Mouse (Mus musculus): ENCODE results near the gene Suox. TPM values are rescaled to one million over a fixed set of nuclear protein-coding genes. Genes with fewer than 3 reads are reported as not detected.
A peak's percentile ranks its signal among the peaks of the same experiment; 100 is the strongest.
"Not testable (repeated sequence)": the region's sequence is repeated elsewhere in the genome, so short reads cannot be mapped to it uniquely, and the experiment has no call there.

Suox gene
- 10 to 100 TPM; 22.3 to 28.2 TPM for total RNA-seq (2021)
- long read RNA-seq, experiment 1, transcript Suox-201 (4 exons, 2,497 nt): major isoform, 12 of 16 reads
- long read RNA-seq, experiment 1, partial matches to known transcripts: 4 of 16 reads
- long read RNA-seq, experiment 1, other reads (novel, unspliced or antisense): 0 of 16 reads
- long read RNA-seq, experiment 2, transcript Suox-201 (4 exons, 2,497 nt): major isoform, 6 of 12 reads
- long read RNA-seq, experiment 2, partial matches to known transcripts: 4 of 12 reads
- long read RNA-seq, experiment 2, other reads (novel, unspliced or antisense): 2 of 12 reads

DNA sequence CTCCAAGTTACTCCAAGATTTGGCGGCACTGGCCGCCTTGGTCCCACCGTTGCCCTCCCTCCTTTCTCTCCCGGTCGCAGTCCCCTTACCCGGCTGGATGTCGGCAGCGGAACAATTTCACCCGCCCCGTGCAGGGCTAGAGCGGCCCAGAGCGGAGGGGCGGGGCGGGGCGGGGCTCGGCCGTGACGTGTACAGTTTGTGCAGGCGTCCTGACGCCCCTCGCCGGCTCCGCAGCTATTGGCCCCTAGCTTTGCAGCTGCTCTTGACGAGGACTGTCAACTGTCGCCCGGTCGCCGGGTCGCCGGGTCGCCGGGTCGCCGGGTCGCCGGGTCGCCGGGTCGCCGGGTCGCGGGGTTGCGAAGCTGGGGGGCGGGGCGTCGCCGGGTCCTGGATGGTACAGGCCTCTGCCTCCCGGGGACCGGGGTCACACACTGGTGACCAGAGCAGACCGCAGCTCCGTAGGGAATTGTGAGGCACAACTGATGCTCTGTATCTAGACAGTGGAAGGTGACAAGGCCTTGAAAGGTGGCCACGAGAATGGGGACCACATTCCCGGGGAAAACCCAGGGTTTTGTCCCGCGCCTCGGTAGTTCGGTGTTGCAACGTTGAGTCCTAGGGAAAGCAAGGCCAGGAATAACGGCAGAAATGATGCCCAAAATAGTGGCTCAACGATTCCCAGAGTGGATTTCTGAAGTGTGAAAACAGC, at the start of gene Suox:
Gene Suox, minus strand, starts transcription at position 311 of the 706 bp plus-strand sequence.
- DNase-seq: peak; percentile 89 to 91

GRCm38 (mm10) chr10:128715559-128716537, 42.0 kb upstream of the Suox start:
- DNase-seq: no peak

DNA sequence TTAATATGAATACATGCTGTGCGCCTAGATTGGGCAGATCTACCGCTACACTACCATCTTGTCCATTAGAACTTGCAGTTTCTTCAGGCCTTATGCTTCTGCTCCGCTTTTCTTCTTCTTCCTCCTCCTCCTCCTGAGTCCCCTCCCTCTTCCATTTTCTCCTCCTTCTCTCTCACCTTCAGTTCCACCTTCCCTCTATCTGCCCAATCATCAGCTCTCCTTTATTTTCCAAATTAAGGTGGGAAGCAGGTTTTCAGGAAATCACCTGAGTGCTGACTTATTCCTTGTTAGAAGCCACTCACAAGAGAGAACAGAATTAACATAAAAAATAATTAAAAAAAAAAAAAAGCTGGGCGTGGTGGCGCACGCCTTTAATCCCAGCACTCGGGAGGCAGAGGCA, 37.4 kb upstream of the Suox start:
- not testable (repeated sequence) for DNase-seq

DNA sequence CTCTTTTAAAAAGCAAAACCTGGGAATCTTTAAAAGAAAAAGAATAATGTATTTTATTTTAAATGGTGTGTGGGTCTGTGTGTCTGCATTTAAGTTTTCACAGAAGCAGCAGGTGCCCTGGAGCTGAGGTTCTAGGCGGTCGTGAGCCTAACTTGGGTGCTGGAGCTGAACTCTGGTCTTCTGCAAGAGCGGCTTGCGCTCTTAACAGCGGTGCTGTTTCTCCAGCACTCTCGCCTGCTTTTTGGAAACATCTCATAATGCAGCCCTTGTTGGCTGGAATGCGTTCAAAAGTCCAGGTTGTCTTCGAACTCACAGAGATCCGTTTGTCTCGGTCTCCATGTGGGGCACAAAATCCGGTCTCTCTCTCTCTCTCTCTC, 31.4 kb upstream of the Suox start:
- DNase-seq: no peak

DNA sequence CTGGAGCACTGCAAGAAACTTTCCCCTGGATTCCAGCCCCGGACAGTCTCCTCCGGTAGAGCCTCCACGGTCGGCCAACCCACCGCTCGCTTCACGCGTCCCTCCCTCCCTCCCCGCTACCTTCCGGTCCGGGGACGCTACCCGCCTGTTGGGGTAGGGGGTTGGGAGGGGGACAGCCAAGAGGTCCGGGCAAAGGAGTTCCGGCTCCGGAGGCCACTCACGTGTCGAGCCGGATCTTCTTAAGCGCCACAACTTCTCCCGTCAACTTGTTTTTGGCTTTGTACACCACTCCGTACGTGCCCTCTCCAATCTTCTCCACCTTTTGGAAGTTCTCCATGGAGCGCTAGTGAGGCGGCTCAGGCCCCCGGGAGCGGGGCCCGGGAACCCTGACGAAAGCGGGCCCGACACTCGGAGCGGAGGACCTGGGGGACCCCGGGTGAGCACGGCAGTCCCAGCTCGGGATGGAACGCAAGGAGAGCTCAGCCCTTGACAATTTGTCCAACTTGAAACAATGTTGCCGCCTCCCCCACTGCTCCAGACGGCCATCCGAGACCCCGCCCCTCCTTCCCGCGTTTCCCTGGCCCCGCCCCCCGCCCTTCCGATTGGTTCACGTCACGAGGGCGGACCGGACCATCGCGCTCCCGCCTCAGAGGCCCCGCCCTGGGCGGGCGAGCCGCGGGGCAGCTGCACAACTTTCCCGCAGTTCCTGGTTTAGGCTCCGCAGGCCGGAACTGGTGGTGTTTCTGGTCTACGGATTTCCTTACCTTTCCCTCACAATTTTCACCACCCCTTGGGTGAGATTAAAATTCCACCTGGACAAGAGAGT, 30.8 kb upstream of the Suox start, which contains the start of gene Cdk2:
Gene Cdk2, minus strand, starts transcription at position 541 of the 826 bp plus-strand sequence.
- peak; percentile 94 to 96 for DNase-seq

DNA sequence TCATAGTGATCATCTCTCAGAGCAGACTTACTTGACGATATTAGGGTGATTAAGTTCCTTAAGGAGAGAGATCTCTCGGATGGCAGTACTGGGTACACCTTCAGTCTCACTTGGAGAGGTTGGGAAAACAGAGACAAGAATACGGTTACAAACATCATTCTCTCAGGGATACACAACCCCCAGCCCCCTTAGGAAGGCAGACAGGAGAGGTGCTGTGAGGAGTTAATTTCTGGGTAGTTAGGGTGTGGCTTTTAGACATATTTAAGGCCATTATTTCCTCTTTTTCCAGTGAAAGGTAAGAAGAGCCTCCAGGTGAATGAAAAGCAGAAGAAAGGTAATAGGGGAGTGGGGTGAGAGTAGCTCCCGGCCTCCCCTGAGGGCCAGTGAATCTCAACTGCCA, 30.0 kb upstream of the Suox start, which contains the start of gene Pmel:
Gene Pmel, plus strand, starts transcription at position 301 of the 400 bp plus-strand sequence.
- DNase-seq: no peak

DNA sequence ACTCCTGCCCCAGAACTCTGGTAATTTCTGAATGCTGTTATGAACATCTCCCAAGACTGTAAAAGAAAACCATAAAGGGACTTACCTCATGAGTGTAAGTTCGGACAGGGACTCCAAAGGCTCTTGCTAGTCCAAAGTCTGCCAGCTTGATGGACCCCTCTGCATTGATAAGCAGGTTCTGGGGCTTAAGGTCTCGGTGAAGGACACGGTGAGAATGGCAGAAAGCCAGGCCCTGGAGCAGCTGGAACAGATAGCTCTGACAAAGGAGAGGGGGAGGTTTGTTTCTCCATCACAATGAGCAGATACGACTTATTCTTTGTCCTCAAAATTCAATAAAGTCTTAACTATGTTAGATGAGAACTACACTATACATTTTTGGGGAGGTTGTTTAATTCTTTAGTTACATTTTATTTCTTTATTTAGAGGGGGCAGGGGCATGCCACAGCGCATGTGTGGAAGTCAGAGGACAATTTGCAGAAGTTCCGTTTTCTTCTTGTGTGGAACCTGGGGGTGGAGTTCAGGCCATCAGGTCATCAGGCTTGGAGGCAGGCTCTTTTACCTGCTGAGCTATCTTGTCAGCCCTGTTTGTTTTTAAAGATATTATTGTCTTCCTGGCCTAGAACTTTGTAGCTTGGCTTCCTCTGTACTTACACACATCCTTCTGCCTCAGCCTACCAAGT, 28.6 kb upstream of the Suox start:
- DNase-seq: no peak

DNA sequence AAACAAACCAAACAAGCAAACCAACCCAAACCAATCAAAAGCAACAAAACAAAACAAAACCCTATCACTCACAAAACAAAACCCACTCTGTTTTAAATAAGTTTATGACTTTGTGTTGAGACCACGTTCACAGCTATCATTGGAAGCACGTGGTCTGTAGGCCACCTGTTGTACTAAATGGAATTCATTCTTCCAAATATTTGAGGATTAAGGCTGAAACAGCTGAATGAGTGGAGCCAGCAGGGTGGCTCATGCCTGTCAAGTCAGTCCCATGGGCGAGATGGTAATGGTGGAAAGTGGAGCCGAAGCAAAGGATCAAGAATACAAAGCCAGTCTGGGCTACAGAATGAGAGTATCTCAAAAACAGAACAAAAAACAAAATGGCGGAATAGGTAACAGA, 26.8 kb upstream of the Suox start:
- DNase-seq: no peak

GRCm38 (mm10) chr10:128699611-128700010, 25.7 kb upstream of the Suox start:
- no peak for DNase-seq

GRCm38 (mm10) chr10:128699006-128699405, 25.1 kb upstream of the Suox start:
- DNase-seq: no peak

DNA sequence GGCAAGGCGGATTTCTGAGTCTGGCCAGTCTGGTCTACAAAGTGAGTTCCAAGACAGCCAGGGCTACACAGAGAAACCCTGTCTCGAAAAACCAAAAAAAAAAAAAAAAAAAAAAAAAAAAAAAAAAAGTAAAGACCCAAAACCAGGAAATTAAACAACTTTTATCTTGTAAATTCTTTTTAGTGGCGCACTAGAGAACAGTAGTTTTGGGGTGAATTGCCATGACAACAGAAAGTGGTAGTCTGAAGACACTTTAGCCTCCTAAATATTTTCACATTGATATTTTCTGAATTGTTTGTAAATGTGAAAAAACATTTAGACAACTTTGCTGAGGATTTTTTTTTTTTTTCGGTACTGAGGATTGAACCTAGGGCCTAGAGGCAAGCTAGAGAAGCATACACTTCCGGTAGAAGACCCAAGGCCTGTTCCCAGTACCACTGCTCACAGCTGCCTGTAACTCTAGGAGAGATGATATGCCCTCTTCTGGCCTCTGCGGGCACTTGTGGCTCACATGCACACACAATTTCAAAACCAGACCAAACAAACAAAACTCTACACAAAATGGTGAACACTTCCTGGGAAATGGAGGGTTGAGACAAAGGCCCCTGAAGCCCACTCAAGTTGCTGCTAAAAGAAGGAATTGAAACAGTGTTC, 23.3 kb upstream of the Suox start:
- DNase-seq: no peak

DNA sequence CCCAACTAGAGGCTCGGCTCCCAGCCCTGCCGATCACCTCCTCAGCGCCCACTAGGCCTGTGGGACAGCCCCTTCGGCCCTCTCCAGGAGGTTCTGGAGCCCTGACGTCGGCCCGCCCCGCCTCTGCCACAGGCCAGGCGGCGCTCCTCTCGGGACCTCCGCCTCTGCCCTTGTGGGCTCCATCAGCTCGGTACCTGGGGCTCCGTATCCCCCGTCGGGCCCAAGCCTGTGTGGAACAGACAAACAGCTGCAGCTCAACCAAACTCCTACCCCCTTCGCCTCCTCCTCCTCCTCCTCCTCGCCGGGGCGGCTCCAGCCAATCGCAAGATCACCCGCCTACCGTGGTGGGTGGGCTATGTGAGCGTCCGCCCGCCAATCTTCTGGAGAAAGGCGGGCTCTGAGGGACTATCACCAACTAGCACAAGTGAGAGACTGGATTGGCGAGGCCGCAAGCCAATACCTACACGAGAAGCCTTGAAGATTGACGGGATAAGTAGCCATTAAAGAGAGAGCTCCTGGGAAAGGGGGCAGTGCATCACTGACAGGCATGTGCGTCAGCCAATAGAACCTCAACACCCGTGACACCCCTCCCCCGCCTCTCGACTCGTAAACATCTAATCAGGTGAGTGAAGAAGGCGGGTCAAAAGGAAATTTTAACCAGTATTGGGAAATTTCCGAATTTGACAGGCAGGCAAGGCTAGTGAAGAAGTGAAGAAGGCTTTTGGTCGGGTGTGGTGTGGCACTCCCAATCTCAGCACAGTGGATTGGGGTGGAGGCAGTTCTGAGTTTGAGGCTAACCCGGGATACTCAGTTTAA, 22.3 kb upstream of the Suox start, which contains the start of gene Rab5b:
Gene Rab5b, minus strand, starts transcription at position 273 of the 816 bp plus-strand sequence.
- DNase-seq: peak; percentile 100

DNA sequence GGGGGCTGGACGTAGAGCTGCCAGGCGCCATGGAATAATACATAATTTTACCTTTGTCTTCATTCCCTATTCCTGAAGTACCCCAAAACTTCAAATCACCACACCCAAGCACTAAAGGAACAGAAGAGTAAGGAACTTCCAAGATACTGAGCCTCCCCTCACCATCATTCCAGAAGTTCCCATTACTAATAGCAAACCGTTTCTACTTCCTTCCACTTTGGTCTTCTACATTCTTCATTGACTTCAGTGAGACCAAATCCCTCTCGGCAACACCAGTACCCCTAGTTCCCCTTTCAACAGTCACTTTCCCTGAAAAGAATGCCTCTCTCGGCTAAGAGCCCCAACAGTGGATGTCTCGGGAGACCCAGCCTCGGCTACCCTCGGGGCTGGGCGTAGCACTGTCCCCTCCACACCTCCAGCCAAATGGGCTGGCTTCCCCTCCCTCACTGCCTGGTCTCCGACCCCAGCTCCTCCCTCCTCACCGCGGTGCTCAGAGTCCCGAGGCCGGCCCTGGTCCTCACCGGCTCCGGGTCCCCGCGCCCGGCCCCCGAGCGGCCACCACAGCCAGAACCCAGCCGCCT, 21.6 kb upstream of the Suox start:
- no peak for DNase-seq

DNA sequence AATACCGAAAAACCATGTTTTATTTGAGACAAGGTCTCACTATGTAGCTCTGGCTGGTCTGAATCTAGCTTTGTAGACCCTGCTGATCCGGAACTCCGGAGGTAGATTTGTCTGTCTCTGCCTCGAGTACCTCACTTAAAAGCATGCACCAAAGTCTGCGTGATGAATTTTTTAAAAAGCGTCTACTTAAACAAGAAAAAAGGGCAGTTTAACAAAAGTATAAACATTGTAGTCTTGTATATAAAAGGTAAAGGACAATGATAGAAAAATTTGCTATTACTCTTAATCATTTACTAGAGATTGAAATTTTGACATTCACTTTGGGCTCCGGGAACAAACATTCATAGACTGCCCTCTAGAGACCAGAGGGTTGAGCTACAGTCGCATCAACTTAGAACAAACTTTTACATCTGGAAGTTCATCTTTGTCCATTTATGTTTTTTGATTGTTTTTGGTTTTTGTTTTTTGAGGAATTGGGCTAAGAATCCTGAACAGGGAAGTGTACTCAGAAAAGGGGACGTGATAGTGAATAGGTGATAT, 666 bp upstream of the Suox start:
- peak; percentile 42 to 53 for DNase-seq

- no peak for DNase-seq
These were observed 2.7 kb downstream of the Suox start for GRCm38 (mm10) chr10:128671148-128671547.

DNA sequence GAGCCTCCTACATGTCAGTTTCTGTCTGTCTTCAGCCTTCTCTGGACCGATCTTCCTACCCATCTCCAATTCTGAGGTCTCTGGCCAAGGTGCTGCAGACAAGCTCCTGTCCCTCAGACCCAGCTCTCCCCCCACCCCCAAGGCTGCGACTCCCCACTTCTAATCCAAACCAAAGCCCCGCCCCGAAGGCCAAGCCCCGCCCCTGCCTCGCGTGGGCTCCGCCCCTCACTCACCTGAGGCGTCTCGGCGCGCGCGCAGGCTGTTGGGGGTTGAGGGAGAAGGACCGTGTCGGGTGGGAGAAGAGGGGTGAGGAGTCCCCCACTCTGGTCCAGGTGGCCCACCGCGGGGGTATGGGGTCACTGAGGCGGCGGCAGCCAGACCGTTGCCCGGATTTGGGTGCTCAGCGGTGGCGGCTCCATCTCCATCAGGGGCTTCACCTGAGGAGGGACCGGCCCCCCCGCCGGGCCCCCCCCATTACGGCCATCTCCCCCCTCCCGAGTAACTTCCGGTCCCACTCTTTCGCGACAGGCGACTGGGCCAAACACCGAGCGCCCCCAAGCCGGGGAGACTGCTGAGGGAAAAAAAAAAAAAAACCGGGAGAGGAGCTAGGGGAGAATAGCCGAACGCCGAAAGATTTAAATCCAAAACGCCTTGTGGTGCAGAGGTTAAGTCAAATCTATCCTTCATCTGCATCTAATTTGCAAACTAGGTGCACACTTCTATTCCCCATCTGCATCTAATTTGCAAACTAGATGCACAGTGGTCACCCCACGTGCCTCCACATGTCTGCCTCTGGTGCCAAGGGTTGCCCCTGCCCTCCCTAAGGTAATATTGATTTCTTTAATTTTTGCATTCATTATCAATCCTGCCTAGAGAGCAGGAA, 4.8 kb downstream of the Suox start:
- peak in 1 of 2 experiments; percentile 48 for DNase-seq

- DNase-seq: no peak
These were observed 8.1 kb downstream of the Suox start for GRCm38 (mm10) chr10:128665806-128666205.

- DNase-seq: no peak
These were observed 8.6 kb downstream of the Suox start for GRCm38 (mm10) chr10:128665307-128665706.

Data from heart, adult 18-20 months (tissue).